Mouse (Mus musculus) kidney, postnatal 10 days (tissue): ENCODE measurements around the gene Epsti1.

ENCODE experiments used
- DNase-seq: peaks from one replicate; pipeline ENCODE4 v3.0.0; 2021; ENCODE audit warnings: mixed read lengths

The Epsti1 gene

GRCm38 (mm10) chr14:78019935-78020334, 115.9 kb downstream of the Epsti1 start:
- DNase-seq = no peak

- no peak for DNase-seq
Measured at GRCm38 (mm10) chr14:78038876-78039275, 134.8 kb downstream of the Epsti1 start.

GRCm38 (mm10) chr14:78040643-78041042, 136.6 kb downstream of the Epsti1 start:
- no peak for DNase-seq

- DNase-seq = peak; percentile 25
Measured at GRCm38 (mm10) chr14:78041886-78042526, 138.0 kb downstream of the Epsti1 start.

GRCm38 (mm10) chr14:78043079-78043478, 139.0 kb downstream of the Epsti1 start:
- no peak for DNase-seq

- DNase-seq = no peak
Measured at GRCm38 (mm10) chr14:78048258-78048657, 144.2 kb downstream of the Epsti1 start.

GRCm38 (mm10) chr14:78048674-78049073, 144.6 kb downstream of the Epsti1 start:
- DNase-seq = no peak
